Mouse (Mus musculus) frontal cortex, postnatal 36 days (tissue): ENCODE results near the gene Pttg1.

Experiments
- DNase-seq, 2 experiments: peaks; one replicate each; pipeline ENCODE4 v3.0.0; 2022; ENCODE audit warnings: low spot score in 2 of 2

Gene Pttg1

GRCm38 (mm10) chr11:43425824-43426413, at the start of gene Pttg1:
Pttg1 (minus strand) TSS chr11:43426251.
- DNase-seq = peak; percentile 63 to 66

GRCm38 (mm10) chr11:43474225-43474774, 48.2 kb upstream of the Pttg1 start, which contains the start of gene C1qtnf2:
C1qtnf2 (plus strand) TSS chr11:43474276.
- no peak for DNase-seq

- peak in 1 of 2 experiments; percentile 24 for DNase-seq
Observed at GRCm38 (mm10) chr11:43473635-43474224, 47.7 kb upstream of the Pttg1 start.

- no peak for DNase-seq
Observed at GRCm38 (mm10) chr11:43473115-43473514, 47.1 kb upstream of the Pttg1 start.

GRCm38 (mm10) chr11:43470881-43471820, 45.1 kb upstream of the Pttg1 start:
- DNase-seq = no peak

- no peak for DNase-seq
Observed at GRCm38 (mm10) chr11:43470118-43470517, 44.1 kb upstream of the Pttg1 start.

- no peak for DNase-seq
Observed at GRCm38 (mm10) chr11:43463204-43463603, 37.2 kb upstream of the Pttg1 start.

- no peak for DNase-seq
Observed at GRCm38 (mm10) chr11:43452266-43452665, 26.2 kb upstream of the Pttg1 start.

GRCm38 (mm10) chr11:43451322-43451721, 25.3 kb upstream of the Pttg1 start:
- no peak for DNase-seq

- no peak for DNase-seq
Observed at GRCm38 (mm10) chr11:43449916-43450315, 23.9 kb upstream of the Pttg1 start.

- DNase-seq = no peak
Observed at GRCm38 (mm10) chr11:43443183-43443582, 17.1 kb upstream of the Pttg1 start.

- no peak for DNase-seq
Observed at GRCm38 (mm10) chr11:43441121-43441520, 15.1 kb upstream of the Pttg1 start.

GRCm38 (mm10) chr11:43434024-43434407, 8.0 kb upstream of the Pttg1 start:
- DNase-seq = no peak

GRCm38 (mm10) chr11:43433254-43434023, 7.4 kb upstream of the Pttg1 start, which contains the start of gene Slu7:
Slu7 (plus strand) TSS chr11:43433744.
- peak; percentile 61 to 72 for DNase-seq

GRCm38 (mm10) chr11:43426414-43426884, 398 bp upstream of the Pttg1 start:
- no peak for DNase-seq

- DNase-seq = no peak
Observed at GRCm38 (mm10) chr11:43425166-43425709, 813 bp downstream of the Pttg1 start.

GRCm38 (mm10) chr11:43424386-43424785, 1.7 kb downstream of the Pttg1 start:
- no peak for DNase-seq

- no peak for DNase-seq
Observed at GRCm38 (mm10) chr11:43417201-43417600, 8.8 kb downstream of the Pttg1 start.

GRCm38 (mm10) chr11:43412771-43413451, 13.1 kb downstream of the Pttg1 start:
- peak; percentile 83 to 91 for DNase-seq

- peak; percentile 70 to 71 for DNase-seq
Observed at GRCm38 (mm10) chr11:43411413-43411812, 14.6 kb downstream of the Pttg1 start.
